Mouse (Mus musculus) liver, embryonic 14.5 days (tissue): Measurements from ENCODE around the gene Lhx8.

Experiments used
- CTCF ChIP-seq: IDR thresholded peaks from 2 replicates; pipeline ENCODE4 v1.5.1; 2016; ENCODE audit warnings: antibody characterized with exemption, low read depth, control low read depth
- EP300 ChIP-seq: IDR thresholded peaks from 2 replicates; pipeline ENCODE4 v1.6.1; 2016; ENCODE audit warnings: antibody characterized with exemption, low read depth

- TF ChIP-seq CTCF (no peak), EP300 (no peak)
These were observed 25.1 kb downstream of the Lhx8 start for GRCm38 (mm10) chr3:154305163-154305884.
